Mouse (Mus musculus): ENCODE measurements around the gene Osbpl10.
"Not testable (repeated sequence)": the region's sequence is repeated elsewhere in the genome, so short reads cannot be mapped to it uniquely, and the experiment has no call there.

The Osbpl10 gene

GRCm38 (mm10) chr9:115220466-115220865 is 242.1 kb downstream of the Osbpl10 start:
- no peak for DNase-seq (ENCODE audit: low spot score)

- no peak for DNase-seq (ENCODE audit: low spot score)
Observed at GRCm38 (mm10) chr9:115221265-115221664, 242.9 kb downstream of the Osbpl10 start.

- DNase-seq (ENCODE audit: low spot score), result no peak
Observed at GRCm38 (mm10) chr9:115224744-115225354, 246.5 kb downstream of the Osbpl10 start.

- DNase-seq (ENCODE audit: low spot score), result no peak
Observed at GRCm38 (mm10) chr9:115229145-115229544, 250.8 kb downstream of the Osbpl10 start.

- DNase-seq (ENCODE audit: low spot score), result no peak
Observed at GRCm38 (mm10) chr9:115229676-115230075, 251.3 kb downstream of the Osbpl10 start.

GRCm38 (mm10) chr9:115230141-115230540 is 251.8 kb downstream of the Osbpl10 start:
- no peak for DNase-seq (ENCODE audit: low spot score)

- no peak for DNase-seq (ENCODE audit: low spot score)
Observed at GRCm38 (mm10) chr9:115231476-115231875, 253.1 kb downstream of the Osbpl10 start.

- DNase-seq (ENCODE audit: low spot score), result peak; percentile 8
Observed at GRCm38 (mm10) chr9:115233721-115234120, 255.4 kb downstream of the Osbpl10 start.

- DNase-seq (ENCODE audit: low spot score), result no peak
Observed at GRCm38 (mm10) chr9:115234561-115234960, 256.2 kb downstream of the Osbpl10 start.

- DNase-seq (ENCODE audit: low spot score), result no peak
Observed at GRCm38 (mm10) chr9:115236352-115236841, 258.0 kb downstream of the Osbpl10 start.

GRCm38 (mm10) chr9:115237943-115238342 is 259.6 kb downstream of the Osbpl10 start:
- DNase-seq (ENCODE audit: low spot score), result no peak

- DNase-seq (ENCODE audit: low spot score), result no peak
Observed at GRCm38 (mm10) chr9:115239861-115240260, 261.5 kb downstream of the Osbpl10 start.

GRCm38 (mm10) chr9:115243630-115244029 is 265.3 kb downstream of the Osbpl10 start:
- no peak for DNase-seq (ENCODE audit: low spot score)

GRCm38 (mm10) chr9:115245092-115245491 is 266.7 kb downstream of the Osbpl10 start:
- no peak for DNase-seq (ENCODE audit: low spot score)

GRCm38 (mm10) chr9:115249145-115249544 is 270.8 kb downstream of the Osbpl10 start:
- no peak for DNase-seq (ENCODE audit: low spot score)

GRCm38 (mm10) chr9:115257733-115258286 is 279.4 kb downstream of the Osbpl10 start:
- no peak for DNase-seq (ENCODE audit: low spot score)

GRCm38 (mm10) chr9:115259866-115260265 is 281.5 kb downstream of the Osbpl10 start:
- no peak for DNase-seq (ENCODE audit: low spot score)

GRCm38 (mm10) chr9:115260464-115260863 is 282.1 kb downstream of the Osbpl10 start:
- DNase-seq (ENCODE audit: low spot score), result no peak

- DNase-seq (ENCODE audit: low spot score), result peak; percentile 20
Observed at GRCm38 (mm10) chr9:115261456-115261855, 283.1 kb downstream of the Osbpl10 start.

- no peak for DNase-seq (ENCODE audit: low spot score)
Observed at GRCm38 (mm10) chr9:115261896-115262295, 283.5 kb downstream of the Osbpl10 start.

GRCm38 (mm10) chr9:115271556-115271955 is 293.2 kb downstream of the Osbpl10 start:
- DNase-seq (ENCODE audit: low spot score), result no peak

GRCm38 (mm10) chr9:115272451-115272850 is 294.1 kb downstream of the Osbpl10 start:
- DNase-seq (ENCODE audit: low spot score), result not testable (repeated sequence)

- no peak for DNase-seq (ENCODE audit: low spot score)
Observed at GRCm38 (mm10) chr9:115273095-115273649, 294.8 kb downstream of the Osbpl10 start.

Measured in layer of hippocampus, adult 9-10 months (tissue).